Mouse (Mus musculus): ENCODE measurements at regions not wholly inside any gene's neighbourhood (a gene's known extent, or its start where the extent isn't known, plus 50 kb on each side); places are given as distances from the start of the nearest gene placed in this dataset.

DNA sequence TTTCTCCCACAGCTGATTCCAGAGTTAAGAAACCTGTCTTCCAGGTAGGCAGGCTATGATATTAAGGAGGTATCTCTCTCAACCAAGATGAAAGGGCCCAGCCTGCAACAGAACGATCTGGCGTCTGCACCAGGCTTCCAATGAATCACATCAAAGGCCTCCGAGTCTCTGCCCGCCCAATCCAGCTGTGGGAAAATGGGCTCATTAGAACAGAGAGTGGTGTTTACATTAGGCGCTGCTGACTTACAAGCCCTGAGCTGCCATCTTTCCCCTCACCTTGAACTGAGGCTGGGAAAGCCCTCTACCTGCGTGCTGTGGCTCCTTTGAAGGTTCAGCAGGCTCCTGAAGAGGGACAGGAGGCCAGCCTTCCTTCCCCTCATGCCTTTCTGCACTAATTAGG, 97.5 kb upstream of the 4930535I16Rik start:
- WGBS = 6% methylated on average over 6 of the region's 6 CpGs
- no peak overlapping the region for H3K4me3 ChIP-seq (replicated peaks)
- ATAC-seq (ENCODE audit: insufficient number of reproducible peaks, insufficient read depth, low FRiP score, low TSS enrichment, low read depth) = no peak
- H3K4me1 ChIP-seq (replicated peaks) = peaks cover 6% of the 10 kb centered on the region
- H3K36me3 ChIP-seq = no peaks in the 10 kb centered on the region
- H3K9ac ChIP-seq (replicated peaks) = no peak overlapping the region
- H3K9me3 ChIP-seq = no peaks in the 10 kb centered on the region
- no peak overlapping the region for H3K27ac ChIP-seq
- no peaks in the 10 kb centered on the region for H3K27me3 ChIP-seq
- H3K4me2 ChIP-seq = no peak overlapping the region

DNA sequence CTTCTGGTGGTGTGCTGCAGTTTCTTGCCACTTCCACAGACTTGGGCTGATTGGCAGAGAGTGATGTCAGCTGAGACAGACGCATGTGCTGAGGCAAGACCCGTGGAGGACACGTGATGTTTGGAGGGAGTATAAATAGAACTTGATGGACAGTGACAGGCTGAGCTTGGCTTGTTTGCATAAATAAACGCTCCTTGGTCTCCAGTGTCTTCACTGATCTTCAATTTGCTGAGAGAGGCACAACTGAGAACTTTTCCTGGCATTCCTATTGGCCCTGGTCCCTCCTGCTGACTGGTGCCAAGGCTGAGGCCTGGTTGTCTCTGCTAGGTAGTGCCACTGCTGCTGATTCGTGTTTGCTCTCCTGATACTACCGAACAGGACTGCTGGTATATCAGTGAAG, 94.6 kb upstream of the 4930535I16Rik start:
- H3K4me3 ChIP-seq (replicated peaks) = no peak overlapping the region
- no peak for ATAC-seq (ENCODE audit: insufficient number of reproducible peaks, insufficient read depth, low FRiP score, low TSS enrichment, low read depth)

DNA sequence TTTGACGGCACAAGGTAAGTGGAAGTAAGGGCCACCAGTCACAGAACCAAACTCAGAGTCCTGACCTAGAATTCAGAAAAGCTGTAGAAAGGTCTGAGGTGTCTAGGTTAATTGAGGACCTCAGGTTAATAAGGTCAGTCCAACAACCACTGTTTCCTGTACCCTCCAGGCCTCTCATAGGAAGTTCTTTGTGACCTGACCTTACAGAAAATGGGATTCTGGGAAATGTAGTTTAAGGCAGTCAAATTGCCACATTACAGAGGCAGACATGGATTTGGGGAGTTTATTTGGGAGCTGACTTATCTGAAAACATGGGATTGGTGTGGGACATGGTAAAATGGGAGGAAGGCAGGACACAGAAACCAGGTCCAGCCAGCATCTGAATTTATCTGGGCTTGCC, 90.9 kb upstream of the 4930535I16Rik start:
- H3K27me3 ChIP-seq = no peaks in the 10 kb centered on the region
- H3K4me1 ChIP-seq (replicated peaks) = no peaks in the 10 kb centered on the region
- H3K9me3 ChIP-seq = no peaks in the 10 kb centered on the region
- H3K36me3 ChIP-seq = no peaks in the 10 kb centered on the region
- H3K9ac ChIP-seq (replicated peaks) = no peak overlapping the region
- no peak overlapping the region for H3K4me2 ChIP-seq
- WGBS = 96% methylated on average over 1 of the region's 1 CpGs
- no peak overlapping the region for H3K27ac ChIP-seq
- ATAC-seq (ENCODE audit: insufficient number of reproducible peaks, insufficient read depth, low FRiP score, low TSS enrichment, low read depth) = no peak
- H3K4me3 ChIP-seq (replicated peaks) = no peak overlapping the region

More for the DNA sequence above, 94.6 kb upstream of the 4930535I16Rik start:
- Histone ChIP-seq H3K27me3 (no peaks in the 10 kb centered on the region), H3K9ac (replicated peaks) (no peak overlapping the region), H3K36me3 (no peaks in the 10 kb centered on the region), H3K4me1 (replicated peaks) (peaks cover 6% of the 10 kb centered on the region), H3K4me2 (no peak overlapping the region), H3K9me3 (no peaks in the 10 kb centered on the region), H3K27ac (no peak overlapping the region)
- 81% methylated on average over 6 of the region's 6 CpGs for WGBS

DNA sequence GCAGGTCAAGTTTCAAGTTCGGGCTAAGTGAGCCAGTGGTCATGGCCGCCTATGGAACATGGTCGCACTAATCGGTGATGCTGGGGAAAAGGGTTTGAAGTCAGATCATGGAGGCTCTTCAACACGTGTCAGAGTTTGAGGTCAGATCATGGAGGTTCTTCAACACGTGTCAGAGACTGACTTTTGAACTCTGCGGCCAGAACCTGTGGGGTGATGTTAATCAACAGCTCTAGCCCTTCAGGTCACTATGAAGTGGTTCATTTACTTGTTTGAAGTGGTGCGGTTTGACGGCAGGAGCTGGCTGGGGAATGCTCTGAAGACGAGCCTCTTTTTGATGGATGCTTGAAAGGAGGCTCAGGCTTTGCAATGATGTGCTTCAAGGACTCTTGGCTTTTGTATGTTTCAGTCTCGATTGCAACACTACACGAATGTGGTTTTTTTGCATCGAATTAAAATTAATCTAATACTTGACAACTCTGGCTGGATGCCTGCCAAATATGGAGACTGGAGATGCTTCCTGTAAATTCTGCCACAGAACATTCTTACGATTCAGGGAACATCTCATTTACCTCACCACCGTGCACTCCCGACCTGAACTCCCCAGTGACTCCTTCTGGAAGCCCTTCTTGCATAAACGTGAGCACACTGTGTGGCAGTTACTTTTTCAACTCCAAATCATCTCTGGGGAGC, 87.9 kb upstream of the 4930535I16Rik start:
- Histone ChIP-seq H3K27me3 (no peaks in the 10 kb centered on the region; the same call in 1 of the 2 replicates), H3K9ac (replicated peaks) (no peak overlapping the region), H3K9me3 (no peaks in the 10 kb centered on the region), H3K4me3 (replicated peaks) (no peak overlapping the region), H3K36me3 (no peaks in the 10 kb centered on the region), H3K4me2 (no peak overlapping the region), H3K4me1 (replicated peaks) (no peaks in the 10 kb centered on the region), H3K27ac (no peak overlapping the region)
- 75% methylated on average over 17 of the region's 17 CpGs for WGBS
- ATAC-seq (ENCODE audit: insufficient number of reproducible peaks, insufficient read depth, low FRiP score, low TSS enrichment, low read depth) = no peak

DNA sequence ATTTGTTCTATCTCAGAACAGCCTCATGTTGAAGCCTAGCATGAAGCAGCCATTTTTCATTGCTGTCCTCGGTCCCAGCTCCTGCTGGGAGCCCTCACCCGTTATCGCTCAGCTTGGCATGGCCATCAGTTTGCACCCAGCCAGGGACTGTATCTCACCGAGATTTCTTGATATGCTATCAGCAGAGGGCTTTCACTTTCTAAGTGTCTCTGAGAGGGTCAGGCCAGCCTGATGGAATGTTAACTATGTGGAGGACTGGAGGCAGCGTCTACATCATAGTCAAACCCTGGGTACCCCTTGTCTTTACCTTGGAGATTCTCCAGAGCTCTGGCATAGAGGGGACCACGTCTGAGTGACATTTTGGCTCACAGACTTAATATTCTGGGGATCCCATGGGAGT, 84.9 kb upstream of the 4930535I16Rik start:
- no peak for ATAC-seq (ENCODE audit: insufficient number of reproducible peaks, insufficient read depth, low FRiP score, low TSS enrichment, low read depth)
- Histone ChIP-seq H3K36me3 (no peaks in the 10 kb centered on the region), H3K27me3 (no peaks in the 10 kb centered on the region; the same call in none of the 2 replicates), H3K4me2 (no peak overlapping the region), H3K9ac (replicated peaks) (no peak overlapping the region), H3K4me3 (replicated peaks) (no peak overlapping the region), H3K27ac (no peak overlapping the region), H3K4me1 (replicated peaks) (0 out of 2 replicates have a peak, but pooled peaks cover 3% of the 10 kb centered on the region), H3K9me3 (no peaks in the 10 kb centered on the region)
- WGBS = 57% methylated on average over 6 of the region's 6 CpGs

DNA sequence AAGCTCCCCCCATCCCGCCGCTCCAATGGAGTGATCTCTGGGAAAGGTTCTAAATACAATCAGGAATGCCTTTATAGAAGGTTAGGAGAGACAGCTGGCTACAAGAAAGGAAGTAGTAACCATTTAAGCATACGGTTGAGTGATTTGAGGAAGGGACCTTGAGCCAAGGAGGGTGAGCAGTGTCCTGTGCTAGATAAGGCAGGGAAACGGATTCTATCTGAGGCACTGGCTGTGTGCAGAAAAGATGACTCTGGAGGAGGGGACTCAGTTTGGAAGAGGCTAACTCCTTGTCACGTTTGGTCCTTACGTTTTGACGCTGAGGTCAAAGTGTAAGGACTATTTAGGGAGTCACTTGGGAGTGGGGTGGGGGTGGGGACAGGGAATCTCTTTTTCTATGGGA, 84.3 kb upstream of the 4930535I16Rik start:
- Histone ChIP-seq H3K4me2 (no peak overlapping the region), H3K27me3 (no peaks in the 10 kb centered on the region; the same call in none of the 2 replicates), H3K9ac (replicated peaks) (no peak overlapping the region), H3K36me3 (no peaks in the 10 kb centered on the region), H3K9me3 (no peaks in the 10 kb centered on the region), H3K27ac (no peak overlapping the region), H3K4me1 (replicated peaks) (0 out of 2 replicates have a peak, but pooled peaks cover 3% of the 10 kb centered on the region), H3K4me3 (replicated peaks) (no peak overlapping the region)
- ATAC-seq (ENCODE audit: insufficient number of reproducible peaks, insufficient read depth, low FRiP score, low TSS enrichment, low read depth) = no peak
- WGBS = 77% methylated on average over 7 of the region's 7 CpGs

DNA sequence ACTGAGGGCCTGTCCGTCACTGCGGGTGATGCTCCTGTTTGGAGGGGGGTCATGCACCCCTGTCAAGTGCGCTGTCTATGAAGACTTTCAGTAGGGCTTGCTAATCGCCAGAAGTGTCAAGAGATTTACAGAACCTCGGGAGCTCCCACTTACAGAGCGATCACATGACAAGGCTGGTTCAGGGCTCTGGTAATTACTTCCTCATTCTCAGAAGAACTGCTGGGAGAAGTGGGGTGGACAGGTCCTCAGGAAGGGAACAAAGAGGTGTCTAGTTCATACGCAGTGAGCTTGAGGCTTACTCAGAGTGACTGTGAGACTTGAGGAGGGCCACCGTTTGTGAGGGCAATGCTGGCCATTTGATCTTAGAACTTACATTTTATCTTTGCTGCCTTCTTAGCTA, 78.0 kb upstream of the 4930535I16Rik start:
- peaks cover 14% of the 10 kb centered on the region for H3K4me1 ChIP-seq (replicated peaks)
- H3K9ac ChIP-seq (replicated peaks) = no peak overlapping the region
- H3K9me3 ChIP-seq = 0 out of 2 replicates have a peak, but pooled peaks cover 5% of the 10 kb centered on the region
- peaks cover 24% of the 10 kb centered on the region for H3K27me3 ChIP-seq
- no peaks in the 10 kb centered on the region for H3K36me3 ChIP-seq
- no peak overlapping the region for H3K27ac ChIP-seq
- H3K4me2 ChIP-seq = no peak overlapping the region
- no peak for ATAC-seq (ENCODE audit: insufficient number of reproducible peaks, insufficient read depth, low FRiP score, low TSS enrichment, low read depth)
- 81% methylated on average over 8 of the region's 8 CpGs for WGBS
- no peak overlapping the region for H3K4me3 ChIP-seq (replicated peaks)

DNA sequence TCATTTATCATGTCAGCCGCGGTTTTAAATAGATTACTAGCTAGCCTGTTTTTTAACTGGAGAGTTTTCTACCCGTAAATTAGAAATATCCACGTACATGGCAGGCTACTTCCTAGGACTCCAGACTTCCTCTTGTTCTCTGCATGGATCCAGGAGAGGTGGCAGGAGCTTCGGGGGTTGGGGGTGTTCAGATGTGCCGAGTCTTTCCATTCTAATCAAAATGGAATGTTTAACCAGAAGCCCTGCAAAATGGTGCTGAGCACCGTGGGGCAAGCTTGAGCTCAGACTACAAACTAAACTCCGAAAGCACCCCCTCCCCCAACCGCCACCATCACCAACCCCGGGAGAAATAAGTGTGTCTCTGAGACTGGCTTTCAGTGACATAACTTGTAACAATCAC, 73.4 kb upstream of the 4930535I16Rik start:
- no peak overlapping the region for H3K27ac ChIP-seq
- no peaks in the 10 kb centered on the region for H3K36me3 ChIP-seq
- no peak for ATAC-seq (ENCODE audit: insufficient number of reproducible peaks, insufficient read depth, low FRiP score, low TSS enrichment, low read depth)
- 0 out of 2 replicates have a peak, but pooled peaks cover 4% of the 10 kb centered on the region for H3K9me3 ChIP-seq
- peaks cover 48% of the 10 kb centered on the region for H3K27me3 ChIP-seq
- H3K4me3 ChIP-seq (replicated peaks) = peak overlapping the region; percentile 38
- WGBS = 11% methylated on average over 10 of the region's 10 CpGs
- peak overlapping the region; percentile 74 for H3K4me2 ChIP-seq
- 0 out of 2 replicates have a peak overlapping the region, but pooled peaks have one; percentile 52 for H3K9ac ChIP-seq (replicated peaks)
- peaks cover 17% of the 10 kb centered on the region for H3K4me1 ChIP-seq (replicated peaks)

DNA sequence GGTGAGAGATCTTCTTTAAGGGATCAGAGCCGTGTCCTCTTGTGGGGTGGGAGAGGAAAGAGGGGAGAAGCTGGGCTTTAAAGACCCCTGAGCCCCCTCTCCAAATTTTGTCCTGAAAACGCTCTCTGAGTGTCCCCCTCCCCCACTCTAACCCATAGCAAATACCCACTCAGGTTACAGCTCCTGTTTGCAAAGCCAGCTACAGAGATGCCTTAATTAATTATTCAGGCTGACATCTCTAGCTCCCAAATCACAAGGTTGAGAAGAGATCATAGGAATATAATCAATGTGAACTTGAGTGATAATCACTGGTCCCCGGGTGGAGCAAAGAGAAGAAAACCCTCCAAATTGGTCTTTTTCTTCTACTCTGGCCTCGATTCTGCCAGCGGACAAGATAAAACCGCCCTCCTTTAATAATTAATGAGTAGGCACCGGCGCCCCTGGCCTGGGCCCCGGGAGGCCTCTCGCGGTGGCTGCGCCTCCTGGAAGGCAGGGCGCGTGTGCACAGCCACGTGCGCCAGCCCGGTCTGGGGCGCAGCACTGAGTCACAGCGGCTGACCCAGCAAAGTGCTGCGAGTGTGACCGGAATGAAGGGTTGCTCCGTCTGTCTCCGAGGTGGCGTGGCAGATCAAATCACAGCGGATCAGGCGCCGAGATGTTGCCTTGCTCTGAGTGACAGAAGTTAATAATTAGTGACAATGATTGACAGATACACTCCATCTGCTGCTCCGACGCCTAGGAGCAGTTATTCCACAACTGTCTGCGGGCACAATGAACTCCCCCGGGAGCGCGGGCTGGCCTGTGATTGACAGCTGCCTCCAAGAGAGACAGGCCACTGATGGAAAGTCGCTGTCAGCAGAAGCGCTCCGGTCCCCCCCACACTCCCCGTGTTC, 72.7 kb upstream of the 4930535I16Rik start:
- Histone ChIP-seq H3K4me3 (replicated peaks) (peak overlapping the region; percentile 38), H3K27ac (no peak overlapping the region), H3K36me3 (no peaks in the 10 kb centered on the region), H3K4me2 (peak overlapping the region; percentile 74), H3K9me3 (no peaks in the 10 kb centered on the region), H3K27me3 (peaks cover 48% of the 10 kb centered on the region), H3K9ac (replicated peaks) (peak overlapping the region; percentile 52), H3K4me1 (replicated peaks) (peaks cover 17% of the 10 kb centered on the region)
- ATAC-seq (ENCODE audit: insufficient number of reproducible peaks, insufficient read depth, low FRiP score, low TSS enrichment, low read depth) = no peak
- 3% methylated on average over 37 of the region's 37 CpGs for WGBS

All from limb, embryonic 12.5 days (tissue).